11 mouse cellular contexts compared by ENCODE assay signal in the genomic region with DNA sequence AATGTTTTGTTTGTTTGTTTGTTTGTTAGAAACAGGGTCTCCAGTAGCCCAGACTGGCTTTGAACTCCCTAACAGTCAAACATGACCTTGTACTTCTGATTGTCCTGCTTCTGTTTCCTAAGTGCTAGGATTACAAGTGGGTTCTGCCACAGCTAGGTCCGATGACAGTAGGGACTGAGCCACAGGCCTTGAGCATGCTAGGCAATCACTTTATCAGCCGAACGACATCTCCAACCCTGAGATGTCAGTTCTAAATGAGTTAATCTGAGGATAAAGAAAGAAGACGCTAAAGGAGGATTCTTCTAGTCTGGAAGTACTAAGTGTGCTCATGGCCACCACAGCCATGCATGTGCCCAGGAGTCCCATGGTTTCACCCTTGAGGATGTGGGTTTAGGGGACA.
"Had no signal": no experiment of that assay in that cellular context is flagged by ENCODE, and none has a peak within 500 bp of the region (broad histone marks: within the 10 kb centered on the region; RNA-seq: fewer than 3 reads in every experiment).

No protein-coding gene starts in this region.

- DNase-seq: gastrocnemius, postnatal 14 days; gastrocnemius, postnatal 36 days; heart, adult 18-20 months; heart, postnatal 10 days; kidney, adult 11 months; kidney, adult 2 months; kidney, adult 9 months; kidney, postnatal 14 days; kidney, postnatal 36 days; layer of hippocampus, adult 9-11 months; layer of hippocampus, postnatal 36 days had no signal
